Mouse (Mus musculus) bone marrow, adult 2 months (tissue): Measurements from ENCODE around the gene Apbb2.

Experiments
- CTCF ChIP-seq: fragments of 200-500 bp; IDR thresholded peaks from 2 replicates; pipeline ENCODE4 v1.5.1; 2011; ENCODE audit warnings: low read length, control low read depth; ENCODE audit not compliant: control insufficient read depth, insufficient read depth
- POLR2A ChIP-seq: fragments of 200-500 bp; IDR thresholded peaks from 2 replicates; pipeline ENCODE4 v1.6.1; 2011; ENCODE audit warnings: low read depth, mild to moderate bottlenecking, control low read depth, low read length, borderline replicate concordance; ENCODE audit not compliant: control insufficient read depth

DNA sequence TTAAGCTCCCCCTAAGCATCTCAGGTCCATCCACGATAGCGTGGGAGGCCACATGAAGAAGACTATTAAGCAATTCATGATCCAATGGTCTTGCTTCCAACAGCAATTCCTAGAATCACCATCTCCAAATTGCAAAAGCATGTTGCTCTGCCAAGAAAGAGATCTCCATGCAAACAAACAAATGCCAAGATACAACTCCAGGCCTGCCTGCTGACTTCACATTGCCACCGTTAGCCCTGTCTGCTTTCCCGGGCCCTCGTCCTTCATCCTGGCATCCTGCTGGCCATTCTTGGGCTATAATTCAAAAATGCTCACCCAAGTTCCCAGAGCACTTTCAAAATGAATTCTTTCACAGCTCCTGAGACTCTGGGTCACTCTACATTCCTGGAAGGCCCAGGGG is 5.6 kb downstream of the Apbb2 start:
- no peak for TF ChIP-seq CTCF
- TF ChIP-seq POLR2A: no peak
